Mouse (Mus musculus) thymus, postnatal 4 days (tissue): ENCODE results near the gene Tnrc6b.

Experiments
- DNase-seq: peaks from one replicate; pipeline ENCODE4 v3.0.0; 2021

Gene Tnrc6b

GRCm38 (mm10) chr15:80741836-80742235 is 30.7 kb downstream of the Tnrc6b start:
- no peak for DNase-seq

DNA sequence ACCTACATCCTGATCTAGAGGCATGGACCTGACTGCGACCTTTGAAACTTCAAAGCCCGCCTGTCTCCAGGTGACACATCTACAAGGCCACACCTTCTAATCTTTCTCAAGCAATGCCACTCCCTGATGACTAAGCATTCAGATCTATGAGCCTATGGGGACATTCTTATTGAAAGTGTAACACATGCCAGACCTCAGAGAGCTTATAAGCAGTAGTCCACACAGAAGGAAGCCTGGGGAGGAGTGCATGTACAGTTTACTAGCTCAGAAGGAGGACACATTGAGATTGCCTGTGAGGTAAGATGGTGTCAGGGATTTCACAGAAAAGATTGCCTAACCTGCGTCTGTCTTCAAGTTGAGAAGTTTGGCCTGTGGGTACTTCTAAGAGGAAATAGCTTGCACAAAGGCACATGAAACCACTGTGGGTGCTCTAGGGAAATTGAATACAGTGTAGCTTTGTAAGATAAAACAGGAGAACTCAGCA is 31.9 kb downstream of the Tnrc6b start:
- DNase-seq: no peak

- DNase-seq: peak; percentile 67
Observed at GRCm38 (mm10) chr15:80743606-80744005, 32.5 kb downstream of the Tnrc6b start.

- DNase-seq: no peak
Observed at GRCm38 (mm10) chr15:80744667-80745422, 33.7 kb downstream of the Tnrc6b start.

GRCm38 (mm10) chr15:80748979-80749378 is 37.9 kb downstream of the Tnrc6b start:
- no peak for DNase-seq

DNA sequence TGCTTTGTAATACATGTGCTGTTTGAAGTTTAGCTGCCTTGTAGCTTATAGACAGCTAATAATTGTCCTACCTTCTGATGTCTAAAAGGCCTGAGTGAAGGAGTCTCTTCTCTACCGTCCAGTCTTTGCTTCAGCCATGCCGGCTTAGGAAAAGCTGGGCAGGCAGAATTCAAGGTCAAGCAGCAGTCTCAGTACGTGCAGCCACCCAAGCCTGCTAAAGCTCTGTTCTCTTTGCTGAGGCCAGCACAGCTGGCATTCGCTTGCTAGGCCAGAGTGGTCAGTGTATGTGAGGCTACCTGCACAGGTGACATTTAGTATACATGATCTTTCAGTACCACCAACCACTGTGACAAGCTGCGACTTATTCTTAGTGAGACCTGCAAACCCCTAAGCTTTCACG is 42.2 kb downstream of the Tnrc6b start:
- DNase-seq: no peak

- no peak for DNase-seq
Observed at GRCm38 (mm10) chr15:80754103-80754502, 43.0 kb downstream of the Tnrc6b start.

DNA sequence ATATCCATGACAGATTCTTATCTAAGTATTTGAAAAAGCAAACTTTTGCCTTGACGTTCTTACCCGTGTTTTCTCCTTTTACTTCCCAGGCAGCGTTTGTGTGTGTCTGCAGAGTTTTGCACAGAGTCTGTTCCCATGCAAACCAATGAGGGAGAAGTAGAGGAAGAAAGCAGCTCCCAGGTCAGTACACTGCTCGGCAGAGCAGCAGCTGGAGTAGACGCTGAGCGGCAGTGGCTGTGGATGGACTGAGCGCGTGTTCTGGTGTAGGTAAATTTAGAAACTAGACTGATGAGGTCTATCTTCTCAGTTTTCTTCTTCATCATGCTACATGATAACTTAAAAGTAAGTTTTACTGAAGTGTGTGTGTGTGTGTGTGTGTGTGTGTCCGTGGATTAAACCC is 48.3 kb downstream of the Tnrc6b start:
- DNase-seq: no peak

DNA sequence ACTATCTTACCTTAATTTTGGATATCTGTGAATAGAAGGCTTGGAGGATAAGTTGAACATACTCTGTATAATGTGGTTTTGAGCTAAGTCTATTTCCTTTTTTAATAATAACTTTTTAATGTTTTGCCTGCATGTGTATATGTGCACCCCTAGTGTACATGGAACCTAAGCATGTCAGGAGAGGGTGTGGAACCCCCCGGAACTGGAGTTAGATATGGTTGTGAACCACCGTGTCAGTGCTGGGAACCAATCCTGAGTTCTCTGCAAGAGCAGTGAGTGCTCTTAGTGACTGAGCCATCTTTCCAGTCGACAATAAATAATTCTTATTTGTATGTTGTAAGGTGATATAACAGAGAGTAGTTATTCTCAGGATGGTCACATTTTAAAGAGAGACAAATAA is 49.4 kb downstream of the Tnrc6b start:
- no peak for DNase-seq

GRCm38 (mm10) chr15:80760935-80761334 is 49.8 kb downstream of the Tnrc6b start:
- no peak for DNase-seq

- DNase-seq: no peak
Observed at GRCm38 (mm10) chr15:80762621-80763020, 51.5 kb downstream of the Tnrc6b start.

- DNase-seq: no peak
Observed at GRCm38 (mm10) chr15:80764666-80765065, 53.6 kb downstream of the Tnrc6b start.

DNA sequence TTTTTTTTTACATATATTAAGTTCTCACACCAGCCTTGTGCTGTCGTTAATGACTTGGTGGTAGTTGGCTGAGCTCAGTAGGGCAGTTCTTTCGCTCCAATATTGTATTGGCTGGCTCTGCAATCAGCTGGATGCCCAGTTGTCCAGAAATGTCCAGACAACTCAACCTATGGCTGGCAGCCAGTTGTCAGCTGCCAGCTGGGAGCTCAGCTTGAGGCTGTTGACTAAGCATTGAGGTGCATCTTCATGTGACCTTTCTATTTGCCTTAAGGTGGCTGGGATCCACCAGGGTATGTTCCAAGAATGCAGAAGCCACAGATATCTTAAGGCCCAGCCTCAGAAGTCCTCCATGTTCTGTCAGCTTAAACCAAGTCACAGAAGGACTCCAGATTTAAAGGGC is 54.3 kb downstream of the Tnrc6b start:
- DNase-seq: no peak

- DNase-seq: no peak
Observed at GRCm38 (mm10) chr15:80768216-80768615, 57.1 kb downstream of the Tnrc6b start.

DNA sequence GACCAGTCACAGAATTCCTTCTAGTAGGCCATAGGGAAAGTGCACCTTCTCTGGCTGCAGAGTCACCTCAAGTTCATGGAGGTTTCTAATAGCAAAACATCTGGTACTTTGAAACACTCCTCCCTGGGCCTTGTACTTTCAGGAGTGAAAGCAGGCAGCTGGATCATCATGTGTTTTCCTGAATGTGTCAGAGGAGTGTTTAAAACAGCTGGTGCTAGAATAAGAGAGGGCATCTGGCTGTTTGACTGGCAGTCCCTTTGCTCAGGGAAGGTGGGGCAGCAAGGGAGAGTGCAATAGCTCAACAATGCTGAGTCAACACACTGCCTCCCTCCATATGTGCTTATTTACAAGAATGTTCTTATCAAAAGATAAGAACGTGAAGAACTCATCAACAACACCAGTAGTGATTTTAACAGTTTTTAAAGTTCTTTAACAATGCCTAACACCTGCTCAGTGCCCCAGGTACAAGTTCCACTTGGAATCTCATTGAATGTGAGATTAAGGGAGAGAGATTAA is 60.9 kb downstream of the Tnrc6b start:
- no peak for DNase-seq

DNA sequence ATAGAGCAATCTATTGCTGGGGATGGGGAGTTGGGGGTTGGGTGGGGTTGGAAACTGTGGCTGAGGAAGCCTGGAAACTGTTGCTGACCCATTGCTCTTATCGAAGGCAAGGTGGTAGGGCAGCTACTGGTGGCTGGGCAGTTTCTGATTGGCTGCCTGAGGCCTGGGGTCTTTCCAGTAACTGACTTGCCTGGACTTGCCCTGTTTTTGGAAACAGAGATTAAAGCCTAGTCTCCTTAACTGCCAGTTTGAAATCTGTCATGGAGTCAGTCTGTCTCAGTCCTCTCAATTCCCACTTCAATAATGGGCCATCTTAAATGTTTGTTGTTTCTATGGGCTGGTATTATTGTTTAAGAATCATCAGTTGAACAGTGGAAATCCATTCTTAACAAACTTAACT is 63.6 kb downstream of the Tnrc6b start:
- no peak for DNase-seq

GRCm38 (mm10) chr15:80779006-80779405 is 67.9 kb downstream of the Tnrc6b start:
- no peak for DNase-seq

- no peak for DNase-seq
Observed at GRCm38 (mm10) chr15:80780154-80780751, 69.1 kb downstream of the Tnrc6b start.

GRCm38 (mm10) chr15:80781218-80781806 is 70.2 kb downstream of the Tnrc6b start:
- DNase-seq: no peak

- no peak for DNase-seq
Observed at GRCm38 (mm10) chr15:80784553-80784971, 73.4 kb downstream of the Tnrc6b start.

DNA sequence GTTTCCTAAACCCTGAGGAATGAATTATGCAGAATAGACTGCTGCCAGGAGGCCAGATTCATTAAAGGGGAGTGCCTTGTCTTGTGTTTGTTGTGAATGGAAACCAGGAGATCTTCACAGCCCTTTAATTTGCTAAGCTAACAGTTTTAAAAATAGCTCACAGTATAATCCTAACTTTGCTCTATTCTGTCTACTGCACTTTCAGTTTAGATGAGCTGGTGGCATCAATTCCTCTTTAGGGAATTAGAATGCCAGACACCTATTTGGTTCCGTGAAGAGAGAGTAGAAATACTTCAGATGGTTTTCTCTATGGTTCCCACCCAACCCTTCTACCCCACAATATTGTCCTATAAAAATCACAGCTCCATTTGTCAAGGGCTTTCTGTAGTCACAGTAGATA is 74.6 kb downstream of the Tnrc6b start:
- no peak for DNase-seq

DNA sequence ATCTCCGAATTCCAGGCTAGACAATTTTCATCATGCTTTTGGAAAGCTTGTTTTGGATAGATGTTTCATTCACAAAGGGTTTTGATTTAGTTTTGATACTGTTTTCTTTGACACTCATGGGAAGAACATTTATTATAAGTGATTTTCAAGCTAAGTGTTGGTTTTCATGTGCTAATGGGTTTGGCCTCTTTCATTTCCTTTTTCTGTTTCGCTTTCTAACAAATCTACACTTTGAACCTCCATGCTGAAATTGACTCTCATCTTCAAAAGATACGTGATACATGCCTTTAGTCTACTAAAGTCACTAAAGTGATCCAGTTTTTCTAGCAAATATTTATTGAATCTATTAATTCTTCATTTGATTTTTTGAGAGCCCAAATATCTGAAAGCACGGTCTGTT is 76.6 kb downstream of the Tnrc6b start:
- no peak for DNase-seq

DNA sequence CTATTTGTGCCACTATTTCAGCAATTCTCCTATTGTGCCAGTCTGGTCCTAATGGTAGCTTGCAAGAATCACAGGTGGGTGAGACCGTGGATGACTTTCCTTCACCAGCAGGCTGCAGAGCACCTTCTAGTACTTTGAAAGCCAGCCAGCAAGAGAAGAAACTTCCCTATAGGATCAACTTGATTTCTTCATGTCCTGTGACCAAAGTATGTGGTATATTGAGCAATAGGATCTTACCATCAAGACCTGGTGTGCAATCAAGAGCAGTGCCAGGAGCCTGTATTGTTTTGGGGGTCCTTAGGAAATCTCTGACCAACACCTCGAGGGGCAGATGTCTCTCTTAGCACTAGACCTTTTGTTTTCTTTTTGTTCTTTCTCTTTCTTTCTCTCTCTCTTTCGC is 81.4 kb downstream of the Tnrc6b start:
- no peak for DNase-seq

DNA sequence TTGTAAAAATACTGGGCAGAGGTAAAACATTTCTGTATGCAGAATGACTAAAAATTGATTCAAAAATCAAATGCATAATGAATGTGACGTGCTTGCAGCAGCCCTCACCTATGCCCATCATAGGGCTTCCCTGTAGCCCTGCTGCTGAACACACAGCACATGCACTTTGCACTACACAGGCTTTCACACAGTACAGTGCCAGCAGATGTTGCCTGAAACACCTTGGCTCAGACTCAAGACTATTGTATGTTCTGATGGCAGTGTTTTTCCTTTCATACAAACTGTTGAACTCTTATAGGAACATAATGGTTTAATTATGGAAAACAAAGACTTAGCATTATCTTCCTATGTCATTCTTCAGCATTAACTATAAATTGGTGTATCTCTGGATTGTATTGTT is 84.0 kb downstream of the Tnrc6b start:
- DNase-seq: no peak
